Mouse (Mus musculus): ENCODE results near the gene Ccdc92b. TPM values are rescaled to one million over a fixed set of nuclear protein-coding genes. Genes with fewer than 3 reads are reported as not detected.

The Ccdc92b gene
- polyA plus RNA-seq, 1 experiment = not detected

- H3K27ac ChIP-seq (ENCODE audit: insufficient read depth, low read depth, low read length) = no peak overlapping the region
- WGBS = 94% methylated on average over 19 of the region's 19 CpGs
- H3K4me1 ChIP-seq (ENCODE audit: control insufficient read depth, insufficient read depth, low read length) = no peaks in the 10 kb centered on the region
- TF ChIP-seq CTCF (IDR thresholded peaks at IDR 0.05; ENCODE audit: insufficient read depth, low read depth, low read length) (no peak), POLR2A (IDR thresholded peaks at IDR 0.05; ENCODE audit: insufficient read depth, low read depth, low read length) (no peak)
- no peak overlapping the region for H3K4me3 ChIP-seq (ENCODE audit: insufficient read depth, low read depth, low read length)
Observed at GRCm38 (mm10) chr11:74661641-74662040, 42.2 kb downstream of the Ccdc92b start.

GRCm38 (mm10) chr11:74662221-74662620 lies 42.8 kb downstream of the Ccdc92b start:
- H3K4me3 ChIP-seq (ENCODE audit: insufficient read depth, low read depth, low read length) = no peak overlapping the region
- no peak for TF ChIP-seq POLR2A (IDR thresholded peaks at IDR 0.05; ENCODE audit: insufficient read depth, low read depth, low read length)
- TF ChIP-seq CTCF (IDR thresholded peaks at IDR 0.05; ENCODE audit: insufficient read depth, low read depth, low read length) = no peak
- H3K4me1 ChIP-seq (ENCODE audit: control insufficient read depth, insufficient read depth, low read length) = no peaks in the 10 kb centered on the region
- H3K27ac ChIP-seq (ENCODE audit: insufficient read depth, low read depth, low read length) = no peak overlapping the region
- WGBS = 87% methylated on average over 6 of the region's 6 CpGs

- 93% methylated on average over 3 of the region's 3 CpGs for WGBS
- Histone ChIP-seq H3K4me1 (ENCODE audit: control insufficient read depth, insufficient read depth, low read length) (no peaks in the 10 kb centered on the region), H3K27ac (ENCODE audit: insufficient read depth, low read depth, low read length) (no peak overlapping the region), H3K4me3 (ENCODE audit: insufficient read depth, low read depth, low read length) (no peak overlapping the region)
- no peak for TF ChIP-seq POLR2A (IDR thresholded peaks at IDR 0.05; ENCODE audit: insufficient read depth, low read depth, low read length)
- TF ChIP-seq CTCF (IDR thresholded peaks at IDR 0.05; ENCODE audit: insufficient read depth, low read depth, low read length) = no peak
Observed at GRCm38 (mm10) chr11:74664279-74664678, 44.9 kb downstream of the Ccdc92b start.

GRCm38 (mm10) chr11:74664906-74665305 lies 45.5 kb downstream of the Ccdc92b start:
- WGBS = 96% methylated on average over 8 of the region's 8 CpGs
- Histone ChIP-seq H3K4me1 (ENCODE audit: control insufficient read depth, insufficient read depth, low read length) (no peaks in the 10 kb centered on the region), H3K27ac (ENCODE audit: insufficient read depth, low read depth, low read length) (no peak overlapping the region), H3K4me3 (ENCODE audit: insufficient read depth, low read depth, low read length) (no peak overlapping the region)
- TF ChIP-seq POLR2A (IDR thresholded peaks at IDR 0.05; ENCODE audit: insufficient read depth, low read depth, low read length) = no peak

- no peak overlapping the region for H3K27ac ChIP-seq (ENCODE audit: insufficient read depth, low read depth, low read length)
- H3K4me3 ChIP-seq (ENCODE audit: insufficient read depth, low read depth, low read length) = no peak overlapping the region
- no peaks in the 10 kb centered on the region for H3K4me1 ChIP-seq (ENCODE audit: control insufficient read depth, insufficient read depth, low read length)
- WGBS = 96% methylated on average over 17 of the region's 17 CpGs
- TF ChIP-seq POLR2A (IDR thresholded peaks at IDR 0.05; ENCODE audit: insufficient read depth, low read depth, low read length) = no peak
- no peak for TF ChIP-seq CTCF (IDR thresholded peaks at IDR 0.05; ENCODE audit: insufficient read depth, low read depth, low read length)
Observed at GRCm38 (mm10) chr11:74665631-74666283, 46.4 kb downstream of the Ccdc92b start.

- no peak overlapping the region for H3K4me3 ChIP-seq (ENCODE audit: insufficient read depth, low read depth, low read length)
- no peak for TF ChIP-seq CTCF (IDR thresholded peaks at IDR 0.05; ENCODE audit: insufficient read depth, low read depth, low read length)
- TF ChIP-seq POLR2A (IDR thresholded peaks at IDR 0.05; ENCODE audit: insufficient read depth, low read depth, low read length) = no peak
- 97% methylated on average over 5 of the region's 5 CpGs for WGBS
- no peaks in the 10 kb centered on the region for H3K4me1 ChIP-seq (ENCODE audit: control insufficient read depth, insufficient read depth, low read length)
- H3K27ac ChIP-seq (ENCODE audit: insufficient read depth, low read depth, low read length) = no peak overlapping the region
Observed at GRCm38 (mm10) chr11:74666284-74666652, 46.9 kb downstream of the Ccdc92b start.

- H3K4me3 ChIP-seq (ENCODE audit: insufficient read depth, low read depth, low read length) = no peak overlapping the region
- 95% methylated on average over 14 of the region's 14 CpGs for WGBS
- TF ChIP-seq POLR2A (IDR thresholded peaks at IDR 0.05; ENCODE audit: insufficient read depth, low read depth, low read length) (no peak), CTCF (IDR thresholded peaks at IDR 0.05; ENCODE audit: insufficient read depth, low read depth, low read length) (no peak)
- H3K27ac ChIP-seq (ENCODE audit: insufficient read depth, low read depth, low read length) = no peak overlapping the region
- H3K4me1 ChIP-seq (ENCODE audit: control insufficient read depth, insufficient read depth, low read length) = no peaks in the 10 kb centered on the region
Observed at GRCm38 (mm10) chr11:74666776-74667581, 47.6 kb downstream of the Ccdc92b start.

- WGBS = 97% methylated on average over 13 of the region's 13 CpGs
Observed at GRCm38 (mm10) chr11:74667582-74668010, 48.2 kb downstream of the Ccdc92b start.

GRCm38 (mm10) chr11:74668466-74668865 lies 49.1 kb downstream of the Ccdc92b start:
- 91% methylated on average over 5 of the region's 5 CpGs for WGBS
- TF ChIP-seq CTCF (IDR thresholded peaks at IDR 0.05; ENCODE audit: insufficient read depth, low read depth, low read length) (no peak), POLR2A (IDR thresholded peaks at IDR 0.05; ENCODE audit: insufficient read depth, low read depth, low read length) (no peak)
- H3K4me1 ChIP-seq (ENCODE audit: control insufficient read depth, insufficient read depth, low read length) = no peaks in the 10 kb centered on the region
- H3K27ac ChIP-seq (ENCODE audit: insufficient read depth, low read depth, low read length) = no peak overlapping the region
- H3K4me3 ChIP-seq (ENCODE audit: insufficient read depth, low read depth, low read length) = no peak overlapping the region

More at GRCm38 (mm10) chr11:74667582-74668010, 48.2 kb downstream of the Ccdc92b start:
- no peaks in the 10 kb centered on the region for H3K4me1 ChIP-seq (ENCODE audit: control insufficient read depth, insufficient read depth, low read length)
- H3K27ac ChIP-seq (ENCODE audit: insufficient read depth, low read depth, low read length) = no peak overlapping the region
- H3K4me3 ChIP-seq (ENCODE audit: insufficient read depth, low read depth, low read length) = no peak overlapping the region
- TF ChIP-seq POLR2A (IDR thresholded peaks at IDR 0.05; ENCODE audit: insufficient read depth, low read depth, low read length) (no peak), CTCF (IDR thresholded peaks at IDR 0.05; ENCODE audit: insufficient read depth, low read depth, low read length) (no peak)

Measured in olfactory bulb, adult 2 months (tissue).